Mouse (Mus musculus): ENCODE results near the gene Slc25a38. TPM values are rescaled to one million over a fixed set of nuclear protein-coding genes. Genes with fewer than 3 reads are reported as not detected.
"Not testable (repeated sequence)": the region's sequence is repeated elsewhere in the genome, so short reads cannot be mapped to it uniquely, and the experiment has no call there.

Gene Slc25a38
- total RNA-seq, 2 experiments from 2014 or later: 23.2 to 32.4 TPM

GRCm38 (mm10) chr9:120098682-120099081, 11.5 kb upstream of the Slc25a38 start:
- peak; percentile 51 to 84 for DNase-seq (ENCODE audit: extremely low spot score in 1 of 2, low spot score in 1 of 2)

GRCm38 (mm10) chr9:120099304-120099703, 10.9 kb upstream of the Slc25a38 start:
- DNase-seq (ENCODE audit: extremely low spot score in 1 of 2, low spot score in 1 of 2): no peak

GRCm38 (mm10) chr9:120101165-120101564, 9.0 kb upstream of the Slc25a38 start:
- DNase-seq (ENCODE audit: extremely low spot score in 1 of 2, low spot score in 1 of 2): no peak

- not testable (repeated sequence) for DNase-seq (ENCODE audit: extremely low spot score in 1 of 2, low spot score in 1 of 2)
These were observed 1.2 kb upstream of the Slc25a38 start for GRCm38 (mm10) chr9:120108953-120109352.

- DNase-seq (ENCODE audit: extremely low spot score in 1 of 2, low spot score in 1 of 2): no peak
These were observed 1.2 kb downstream of the Slc25a38 start for GRCm38 (mm10) chr9:120111156-120111945.

- no peak for DNase-seq (ENCODE audit: extremely low spot score in 1 of 2, low spot score in 1 of 2)
These were observed 2.3 kb downstream of the Slc25a38 start for GRCm38 (mm10) chr9:120112472-120112871.

GRCm38 (mm10) chr9:120113456-120113855, 3.3 kb downstream of the Slc25a38 start:
- DNase-seq (ENCODE audit: extremely low spot score in 1 of 2, low spot score in 1 of 2): no peak

GRCm38 (mm10) chr9:120114051-120114788, 4.0 kb downstream of the Slc25a38 start:
- DNase-seq (ENCODE audit: extremely low spot score in 1 of 2, low spot score in 1 of 2): no peak

- no peak for DNase-seq (ENCODE audit: extremely low spot score in 1 of 2, low spot score in 1 of 2)
These were observed 4.6 kb downstream of the Slc25a38 start for GRCm38 (mm10) chr9:120114789-120115151.

- DNase-seq (ENCODE audit: extremely low spot score in 1 of 2, low spot score in 1 of 2): no peak
These were observed 5.4 kb downstream of the Slc25a38 start for GRCm38 (mm10) chr9:120115580-120115979.

GRCm38 (mm10) chr9:120116184-120116624, 6.0 kb downstream of the Slc25a38 start:
- DNase-seq (ENCODE audit: extremely low spot score in 1 of 2, low spot score in 1 of 2): no peak

- DNase-seq (ENCODE audit: extremely low spot score in 1 of 2, low spot score in 1 of 2): no peak
These were observed 8.0 kb downstream of the Slc25a38 start for GRCm38 (mm10) chr9:120118212-120118611.

- no peak for DNase-seq (ENCODE audit: extremely low spot score in 1 of 2, low spot score in 1 of 2)
These were observed 10.3 kb downstream of the Slc25a38 start for GRCm38 (mm10) chr9:120120503-120120902.

- DNase-seq (ENCODE audit: extremely low spot score in 1 of 2, low spot score in 1 of 2): no peak
These were observed 16.7 kb downstream of the Slc25a38 start for GRCm38 (mm10) chr9:120126868-120127267.

GRCm38 (mm10) chr9:120127538-120128251, 17.5 kb downstream of the Slc25a38 start, which contains the start of gene Rpsa:
Rpsa (plus strand) TSS chr9:120127689.
- DNase-seq (ENCODE audit: extremely low spot score in 1 of 2, low spot score in 1 of 2): peak; percentile 87 to 91

GRCm38 (mm10) chr9:120129276-120129675, 19.1 kb downstream of the Slc25a38 start:
- DNase-seq (ENCODE audit: extremely low spot score in 1 of 2, low spot score in 1 of 2): no peak

- DNase-seq (ENCODE audit: extremely low spot score in 1 of 2, low spot score in 1 of 2): no peak
These were observed 21.7 kb downstream of the Slc25a38 start for GRCm38 (mm10) chr9:120131784-120132288.

GRCm38 (mm10) chr9:120132980-120133754, 23.0 kb downstream of the Slc25a38 start:
- no peak for DNase-seq (ENCODE audit: extremely low spot score in 1 of 2, low spot score in 1 of 2)

- DNase-seq (ENCODE audit: extremely low spot score in 1 of 2, low spot score in 1 of 2): no peak
These were observed 23.7 kb downstream of the Slc25a38 start for GRCm38 (mm10) chr9:120133755-120134475.
